8 mouse cellular contexts compared by ENCODE assay signal in genomic region chr7:25316532-25317445, GRCm38 (mm10). TPM values are rescaled to one million over a fixed set of nuclear protein-coding genes. Genes with fewer than 3 reads are reported as not detected.
DNase-seq lines count a peak whose midpoint lies in the region; ATAC-seq and TF ChIP-seq lines count a peak whose summit lies in the region.

Gene Megf8 (plus strand): TSS chr7:25317164.

- H3K9ac ChIP-seq in embryonic facial prominence, embryonic 13.5 days, result peak within 1 kb of the TSS; percentile 94
- H3K9ac ChIP-seq in limb, embryonic 12.5 days (replicated peaks), result peak within 1 kb of the TSS; percentile 84
- H3K9ac ChIP-seq in midbrain, embryonic 15.5 days, result peak within 1 kb of the TSS; percentile 72

- H3K4me1 ChIP-seq in embryonic facial prominence, embryonic 13.5 days, result peaks cover 40% of the 10 kb centered on the region
- peaks cover 3% of the 10 kb centered on the region; the same call in 1 of the 2 replicates for H3K4me1 ChIP-seq in kidney, adult 2 months (ENCODE audit: control insufficient read depth, insufficient read depth, low read length)
- peaks cover 31% of the 10 kb centered on the region for H3K4me1 ChIP-seq in limb, embryonic 12.5 days (replicated peaks)
- H3K4me1 ChIP-seq in midbrain, embryonic 15.5 days, result peaks cover 49% of the 10 kb centered on the region
- peaks cover 18% of the 10 kb centered on the region for H3K4me1 ChIP-seq in spleen, adult 2 months (ENCODE audit: control insufficient read depth, insufficient read depth, insufficient read length)

- 1% methylated on average over 52 of the region's 52 CpGs for WGBS in embryonic facial prominence, embryonic 13.5 days
- WGBS in kidney, adult 2 months, result 2% methylated on average over 52 of the region's 52 CpGs
- under 1% methylated on average over 52 of the region's 52 CpGs for WGBS in limb, embryonic 12.5 days
- WGBS in midbrain, embryonic 15.5 days, result under 1% methylated on average over 52 of the region's 52 CpGs
- 15% methylated on average over 52 of the region's 52 CpGs for WGBS in spleen, adult 2 months

- H3K27me3 ChIP-seq in embryonic facial prominence, embryonic 13.5 days, result peaks cover 40% of the 10 kb centered on the region
- H3K27me3 ChIP-seq in kidney, adult 2 months (replicated peaks; ENCODE audit: control insufficient read depth, insufficient read depth, low read length), result peaks cover 8% of the 10 kb centered on the region
- H3K27me3 ChIP-seq in limb, embryonic 12.5 days, result peaks cover 43% of the 10 kb centered on the region
- peaks cover 34% of the 10 kb centered on the region for H3K27me3 ChIP-seq in midbrain, embryonic 15.5 days (replicated peaks)
- peaks cover 19% of the 10 kb centered on the region for H3K27me3 ChIP-seq in spleen, adult 2 months (ENCODE audit: control insufficient read depth, insufficient read depth, low read length)

- peak; percentile 92 for TF ChIP-seq CTCF in kidney, adult 2 months (conservative IDR thresholded peaks at IDR 0.05; ENCODE audit: insufficient read depth, insufficient read length, low read depth, low read length)
- TF ChIP-seq CTCF in spleen, adult 2 months (IDR thresholded peaks at IDR 0.05; ENCODE audit: extremely low read depth, insufficient read depth, insufficient read length, insufficient replicate concordance), result peak; percentile 72; the same call in 1 of the 2 replicates

- H3K9me3 ChIP-seq in embryonic facial prominence, embryonic 13.5 days, result no peaks in the 10 kb centered on the region
- no peaks in the 10 kb centered on the region for H3K9me3 ChIP-seq in limb, embryonic 12.5 days
- no peaks in the 10 kb centered on the region for H3K9me3 ChIP-seq in midbrain, embryonic 15.5 days

- peak; percentile 92 for DNase-seq in 3134 (ENCODE audit: extremely low read depth, insufficient read length, low spot score)
- peak; percentile 94 to 95 for DNase-seq in adrenal gland, postnatal 36 days
- peak; percentile 98 for DNase-seq in heart, adult 18-20 months
- DNase-seq in kidney, adult 2 months, result peak; percentile 99
- peak; percentile 85 to 91 for DNase-seq in spleen, adult 2 months (ENCODE audit: low read depth in 1 of 2, low spot score in 2 of 2)

- peak; percentile 25 for TF ChIP-seq POLR2A in kidney, adult 2 months (IDR thresholded peaks at IDR 0.05; ENCODE audit: low read depth, low read length)
- no peak for TF ChIP-seq POLR2A in spleen, adult 2 months (IDR thresholded peaks at IDR 0.05; ENCODE audit: low read depth, low read length)

- peak within 1 kb of the TSS; percentile 90 for H3K27ac ChIP-seq in embryonic facial prominence, embryonic 13.5 days
- peak within 1 kb of the TSS; percentile 33 for H3K27ac ChIP-seq in kidney, adult 2 months (ENCODE audit: insufficient read depth, low read depth, low read length)
- peak within 1 kb of the TSS; percentile 81 for H3K27ac ChIP-seq in limb, embryonic 12.5 days
- peak within 1 kb of the TSS; percentile 86 for H3K27ac ChIP-seq in midbrain, embryonic 15.5 days
- H3K27ac ChIP-seq in spleen, adult 2 months (ENCODE audit: insufficient read depth, low read length), result no peak within 1 kb of the TSS; the same call in 1 of the 2 replicates

- H3K4me2 ChIP-seq in embryonic facial prominence, embryonic 13.5 days, result peak within 1 kb of the TSS; percentile 99
- H3K4me2 ChIP-seq in limb, embryonic 12.5 days, result peak within 1 kb of the TSS; percentile 98
- H3K4me2 ChIP-seq in midbrain, embryonic 15.5 days, result peak within 1 kb of the TSS; percentile 94

- H3K4me3 ChIP-seq in embryonic facial prominence, embryonic 13.5 days, result peak within 1 kb of the TSS; percentile 73
- H3K4me3 ChIP-seq in kidney, adult 2 months (ENCODE audit: insufficient read depth, low read depth, low read length), result peak within 1 kb of the TSS; percentile 67
- peak within 1 kb of the TSS; percentile 65 for H3K4me3 ChIP-seq in limb, embryonic 12.5 days (replicated peaks)
- H3K4me3 ChIP-seq in midbrain, embryonic 15.5 days, result peak within 1 kb of the TSS; percentile 55
- H3K4me3 ChIP-seq in spleen, adult 2 months (ENCODE audit: extremely low read depth, insufficient read depth, insufficient read length), result peak within 1 kb of the TSS; percentile 52

- ATAC-seq in embryonic facial prominence, embryonic 13.5 days (ENCODE audit: insufficient number of reproducible peaks, insufficient read depth, low FRiP score, low TSS enrichment, low read depth), result peak; percentile 98
- peak; percentile 99 for ATAC-seq in limb, embryonic 12.5 days (ENCODE audit: insufficient number of reproducible peaks, insufficient read depth, low FRiP score, low TSS enrichment, low read depth)
- ATAC-seq in midbrain, embryonic 15.5 days (replicated peaks), result peak; percentile 98

- 0 out of 2 replicates have a peak, but pooled peaks cover 3% of the 10 kb centered on the region for H3K36me3 ChIP-seq in embryonic facial prominence, embryonic 13.5 days
- no peaks in the 10 kb centered on the region for H3K36me3 ChIP-seq in kidney, adult 2 months (ENCODE audit: control insufficient read depth, insufficient read depth, low read length)
- no peaks in the 10 kb centered on the region; the same call in 1 of the 2 replicates for H3K36me3 ChIP-seq in limb, embryonic 12.5 days
- no peaks in the 10 kb centered on the region for H3K36me3 ChIP-seq in midbrain, embryonic 15.5 days (replicated peaks)
- H3K36me3 ChIP-seq in spleen, adult 2 months (ENCODE audit: control insufficient read depth, insufficient read depth, low read length), result no peaks in the 10 kb centered on the region

RNA-seq across cellular contexts. Expression of gene Megf8, which starts in this region (rescaled TPM):
- total RNA-seq in adrenal gland, postnatal 36 days (2021), result 10 to 100 TPM; 43.7 to 51.3 TPM
- polyA plus RNA-seq in embryonic facial prominence, embryonic 13.5 days (2015; fragmentation: Nextera tagmentation; extraction: Ambion mirVana), result 17.6 and 18.5 TPM in 2 replicates
- 10 to 100 TPM; 31.8 to 32.9 TPM for total RNA-seq in heart, adult 18-20 months (2021)
- polyA plus RNA-seq in kidney, adult 2 months (2012; rRNA removed), result 23.5 and 29.8 TPM in 2 replicates
- polyA plus RNA-seq in limb, embryonic 12.5 days (2016; fragmentation: Nextera tagmentation; extraction: Ambion mirVana), result 21.6 and 21.7 TPM in 2 replicates
- polyA plus RNA-seq in midbrain, embryonic 15.5 days (2015; fragmentation: Nextera tagmentation; extraction: Ambion mirVana), result 27.0 and 27.4 TPM in 2 replicates
- 11.0 and 11.9 TPM in 2 replicates for polyA plus RNA-seq in spleen, adult 2 months (2012; rRNA removed)
